Mouse (Mus musculus): ENCODE data around the gene Nup50. TPM values are rescaled to one million over a fixed set of nuclear protein-coding genes. Genes with fewer than 3 reads are reported as not detected.

The Nup50 gene
- polyA plus RNA-seq, 1 experiment: 31.0 TPM

DNA sequence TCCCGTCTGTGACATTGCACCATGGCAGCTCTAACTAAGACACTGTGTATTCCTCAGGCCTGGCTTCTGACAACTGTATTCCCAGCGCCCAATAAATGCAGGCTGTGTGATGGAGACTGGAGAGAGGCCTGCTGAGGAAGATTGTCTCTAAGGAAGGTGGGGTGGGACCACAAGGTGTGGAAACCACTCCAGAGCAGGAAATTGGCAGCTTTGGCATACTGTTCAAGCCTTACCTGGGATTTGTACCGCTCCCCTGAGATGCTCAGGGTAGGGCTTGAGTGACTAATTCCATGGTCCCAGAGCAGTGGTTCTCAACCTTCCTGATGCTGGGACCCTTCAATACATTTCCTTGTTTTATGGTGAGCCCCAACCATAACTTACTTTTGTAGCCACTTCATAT lies 65.9 kb downstream of the Nup50 start:
- no peak for TF ChIP-seq MYOG (IDR thresholded peaks at IDR 0.05; ENCODE audit: control insufficient read depth in 1 of 3, insufficient read depth in 1 of 3, insufficient read length in 2 of 3, low read depth in 2 of 3)
- no peak for TF ChIP-seq CEBPB (IDR thresholded peaks at IDR 0.05; ENCODE audit: insufficient read depth, poor library complexity, severe bottlenecking)
- no peak for TF ChIP-seq MAX (IDR thresholded peaks at IDR 0.05; ENCODE audit: low read depth)
- TF ChIP-seq SRF (IDR thresholded peaks at IDR 0.05; ENCODE audit: control insufficient read depth, insufficient read length, low read depth): no peak
- no peak for TF ChIP-seq TCF3 (IDR thresholded peaks at IDR 0.05; ENCODE audit: insufficient read length, low read depth)
- no peak for TF ChIP-seq POLR2A (IDR thresholded peaks at IDR 0.05; ENCODE audit: insufficient read length, low read depth)
- TF ChIP-seq USF1 (IDR thresholded peaks at IDR 0.05; ENCODE audit: low read depth): no peak
- TF ChIP-seq TCF12 (IDR thresholded peaks at IDR 0.05; ENCODE audit: insufficient read depth, poor library complexity, severe bottlenecking): no peak
- TF ChIP-seq POLR2AphosphoS2 (IDR thresholded peaks at IDR 0.05; ENCODE audit: insufficient read length, low read depth): no peak
- no peak for TF ChIP-seq E2F4 (IDR thresholded peaks at IDR 0.05; ENCODE audit: insufficient read depth)
- TF ChIP-seq MYOD1 (IDR thresholded peaks at IDR 0.05; ENCODE audit: control insufficient read depth in 1 of 3, insufficient read length in 2 of 3, low read depth in 2 of 3): no peak
- TF ChIP-seq REST (IDR thresholded peaks at IDR 0.05; ENCODE audit: insufficient read depth, insufficient read length): no peak
- Histone ChIP-seq H3K36me3 (ENCODE audit: control insufficient read depth, insufficient read depth) (no peaks in the 10 kb centered on the region), H3ac (ENCODE audit: control insufficient read depth, insufficient read length) (no peak overlapping the region), H3K79me2 (ENCODE audit: control insufficient read depth, insufficient read depth) (peaks cover 22% of the 10 kb centered on the region), H3K4me2 (ENCODE audit: low read depth) (no peak overlapping the region), H3K27me3 (ENCODE audit: control insufficient read depth, insufficient read depth, insufficient read length) (no peaks in the 10 kb centered on the region), H3K4me3 (no peak overlapping the region)

DNA sequence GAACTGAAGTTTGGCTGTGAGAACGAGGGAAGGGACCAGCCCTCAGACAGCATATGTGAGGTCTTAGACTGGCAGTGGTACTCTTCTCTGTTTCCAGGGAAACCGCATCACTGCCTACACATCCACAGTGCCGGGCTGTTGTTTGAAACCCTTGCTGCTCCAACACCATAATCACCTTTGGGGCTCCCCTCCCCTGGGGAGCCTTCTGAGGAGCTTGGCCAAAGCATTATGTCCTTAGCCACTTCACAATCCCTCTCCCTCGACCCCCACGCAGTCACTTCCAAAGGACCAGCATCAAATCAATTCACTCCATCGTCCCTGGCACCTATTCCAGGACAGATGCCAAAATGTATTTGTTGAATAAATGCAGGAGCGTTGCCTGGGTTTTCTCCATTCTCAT lies 66.6 kb downstream of the Nup50 start:
- no peaks in the 10 kb centered on the region for H3K36me3 ChIP-seq (ENCODE audit: control insufficient read depth, insufficient read depth)
- no peak overlapping the region for H3ac ChIP-seq (ENCODE audit: control insufficient read depth, insufficient read length)
- peaks cover 19% of the 10 kb centered on the region for H3K79me2 ChIP-seq (ENCODE audit: control insufficient read depth, insufficient read depth)
- no peak overlapping the region for H3K4me3 ChIP-seq
- H3K27me3 ChIP-seq (ENCODE audit: control insufficient read depth, insufficient read depth, insufficient read length): no peaks in the 10 kb centered on the region
- no peak for TF ChIP-seq MYOD1 (IDR thresholded peaks at IDR 0.05; ENCODE audit: control insufficient read depth in 1 of 3, insufficient read length in 2 of 3, low read depth in 2 of 3)
- H3K4me2 ChIP-seq (ENCODE audit: low read depth): no peak overlapping the region

Other genes starting within 250 kb of the Nup50 start
- gene Arhgap8, start 203.4 kb upstream of the Nup50 start, polyA plus RNA-seq (2012; fragmentation: generic; extraction: Trizol): not detected
- 0.18 TPM for gene Phf21b, start 67.4 kb upstream of the Nup50 start, polyA plus RNA-seq (2012; fragmentation: generic; extraction: Trizol)
- 0.10 TPM for gene Gm29666, start 3.4 kb upstream of the Nup50 start, polyA plus RNA-seq (2012; fragmentation: generic; extraction: Trizol)
- gene 5031439G07Rik, start 65.1 kb downstream of the Nup50 start, polyA plus RNA-seq (2012; fragmentation: generic; extraction: Trizol): 44.0 TPM
- not detected for gene Upk3a, start 93.7 kb downstream of the Nup50 start, polyA plus RNA-seq (2012; fragmentation: generic; extraction: Trizol)
- gene Fam118a, start 105.5 kb downstream of the Nup50 start, polyA plus RNA-seq (2012; fragmentation: generic; extraction: Trizol): 16.0 TPM
- 0.02 TPM for gene Smc1b, start 208.6 kb downstream of the Nup50 start, polyA plus RNA-seq (2012; fragmentation: generic; extraction: Trizol)
- not detected for gene Ribc2, start 208.7 kb downstream of the Nup50 start, polyA plus RNA-seq (2012; fragmentation: generic; extraction: Trizol)